Mouse (Mus musculus): ENCODE data around the gene Anxa3. TPM values are rescaled to one million over a fixed set of nuclear protein-coding genes. Genes with fewer than 3 reads are reported as not detected.

The Anxa3 gene
- total RNA-seq (2015; ENCODE audit: low replicate concordance) (103 and 132 TPM in 2 replicates), total RNA-seq (2017; ENCODE audit: low replicate concordance) (56.5 and 76.3 TPM in 2 replicates)

- no peak for ATAC-seq (replicated peaks; ENCODE audit: low FRiP score, poor library complexity, severe bottlenecking)
Measured at GRCm38 (mm10) chr5:96792936-96793718, at the start of gene Anxa3. Gene Anxa3 (plus strand): TSS chr5:96793339.

DNA sequence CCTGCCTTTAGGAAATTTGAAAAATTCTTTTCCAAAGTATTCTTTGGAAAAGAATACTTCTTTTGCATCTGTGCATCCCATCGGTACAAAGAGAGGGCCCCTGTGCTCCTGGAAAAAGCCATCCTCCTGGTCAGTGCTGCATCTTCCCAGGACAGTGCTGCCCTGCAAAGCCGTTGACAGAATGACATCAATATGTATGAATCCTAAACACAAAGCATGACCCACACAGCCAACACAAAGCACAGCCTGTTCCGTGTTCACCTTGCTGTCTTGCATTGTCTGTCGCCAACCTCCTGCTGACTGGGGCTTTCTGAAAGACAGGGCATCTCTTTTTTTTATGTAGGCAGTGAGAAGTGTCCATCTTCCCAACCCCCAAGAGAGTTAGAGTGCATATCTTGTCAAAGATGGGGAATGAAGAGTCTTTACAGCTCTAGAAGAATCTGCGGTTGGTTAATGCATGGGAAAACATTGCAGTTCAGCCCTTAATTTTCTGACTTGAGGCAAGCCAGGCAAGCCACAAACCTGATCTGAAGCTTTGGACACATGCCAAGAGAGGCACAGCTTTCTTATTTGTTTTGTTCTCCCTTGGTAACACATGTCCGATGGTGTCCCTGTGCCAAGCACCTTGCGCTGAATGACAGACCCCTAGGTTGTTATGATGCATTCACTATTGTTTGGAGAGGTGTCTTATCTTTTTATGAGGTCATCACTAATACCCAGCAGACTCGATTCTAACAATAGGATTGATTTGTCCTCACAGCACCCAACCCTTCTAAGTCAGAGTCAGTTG is 45.7 kb upstream of the Anxa3 start:
- no peak for ATAC-seq (replicated peaks; ENCODE audit: low FRiP score, poor library complexity, severe bottlenecking)

DNA sequence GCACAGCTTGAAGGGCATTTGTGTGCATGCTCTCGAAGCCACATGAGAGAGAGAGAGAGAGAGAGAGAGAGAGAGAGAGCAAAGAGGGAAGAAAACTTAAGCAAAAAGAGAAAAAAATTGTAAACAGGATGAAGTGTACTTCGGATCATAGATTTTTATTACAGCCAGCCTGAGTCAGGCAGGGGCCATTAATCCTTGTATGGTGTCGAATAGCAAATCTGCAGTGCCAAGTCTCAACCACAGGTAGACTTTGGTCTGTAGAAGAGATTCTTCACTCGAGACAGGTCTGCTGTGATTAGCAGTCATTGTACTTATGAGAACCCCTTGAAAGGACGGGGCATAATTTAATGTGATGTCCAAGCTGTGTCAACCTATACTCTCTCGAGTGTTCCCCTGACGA is 35.5 kb upstream of the Anxa3 start:
- no peak for ATAC-seq (replicated peaks; ENCODE audit: low FRiP score, poor library complexity, severe bottlenecking)

DNA sequence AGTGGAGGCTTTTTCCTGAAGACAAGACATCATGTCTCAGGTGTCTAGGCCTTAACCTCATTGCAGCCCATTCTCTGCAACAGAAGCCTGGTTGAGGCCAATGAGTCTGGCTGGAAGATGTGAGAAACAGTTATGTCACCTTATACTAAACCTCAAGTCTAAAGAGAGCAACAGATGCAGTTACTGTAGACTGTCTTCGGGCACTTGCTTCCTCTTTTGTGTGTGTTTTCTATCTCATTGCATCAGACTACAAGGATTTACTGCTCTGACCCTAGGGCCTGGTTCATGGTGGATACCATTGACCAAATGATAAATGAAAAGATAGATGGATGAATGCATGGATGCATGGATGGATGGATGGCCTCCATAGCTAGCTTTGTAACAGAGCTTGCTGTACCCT is 31.1 kb upstream of the Anxa3 start:
- ATAC-seq (replicated peaks; ENCODE audit: low FRiP score, poor library complexity, severe bottlenecking), result no peak

GRCm38 (mm10) chr5:96768846-96769471 is 24.2 kb upstream of the Anxa3 start:
- 0 out of 2 replicates have a peak, but pooled peaks have one; percentile 50 for ATAC-seq (replicated peaks; ENCODE audit: low FRiP score, poor library complexity, severe bottlenecking)

DNA sequence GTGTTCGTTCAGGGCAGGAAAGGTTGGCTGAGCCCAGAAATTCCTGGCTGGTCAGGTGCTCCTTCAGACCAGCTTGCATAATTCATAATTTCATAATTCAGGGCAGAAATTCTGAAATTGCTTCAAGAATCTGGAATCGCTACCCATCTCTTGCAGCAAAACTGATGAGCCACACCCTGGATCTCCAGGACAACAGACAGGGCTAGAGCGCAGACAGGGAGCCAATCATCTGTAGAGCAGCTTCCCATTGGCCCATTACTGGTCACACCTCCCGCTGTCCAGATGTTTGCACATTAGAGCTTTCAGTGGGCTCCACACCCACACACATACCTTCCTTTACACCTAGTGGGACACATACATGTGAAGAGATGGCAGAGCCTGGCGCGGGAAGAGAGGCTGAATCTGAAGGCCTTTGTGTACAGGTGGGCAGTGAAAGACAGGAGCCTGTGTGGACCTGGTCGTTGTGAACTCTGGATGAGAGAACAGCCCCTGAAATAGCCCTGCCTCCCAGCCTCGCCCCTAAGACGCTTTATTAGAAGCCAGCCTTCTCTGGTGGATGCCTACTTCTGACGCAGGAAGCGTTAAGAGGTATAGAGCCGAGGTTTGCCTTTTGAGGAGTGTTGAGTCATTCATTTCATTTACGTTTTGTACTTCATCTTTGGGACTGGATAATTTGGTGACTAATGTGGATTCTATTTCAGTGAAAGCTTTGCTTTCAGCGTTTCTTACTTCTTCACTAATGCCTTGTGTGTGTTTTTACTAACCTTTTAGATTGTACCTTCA is 9.4 kb upstream of the Anxa3 start:
- ATAC-seq (replicated peaks; ENCODE audit: low FRiP score, poor library complexity, severe bottlenecking), result no peak

- no peak for ATAC-seq (replicated peaks; ENCODE audit: low FRiP score, poor library complexity, severe bottlenecking)
Measured at GRCm38 (mm10) chr5:96785096-96785495, 8.0 kb upstream of the Anxa3 start.

DNA sequence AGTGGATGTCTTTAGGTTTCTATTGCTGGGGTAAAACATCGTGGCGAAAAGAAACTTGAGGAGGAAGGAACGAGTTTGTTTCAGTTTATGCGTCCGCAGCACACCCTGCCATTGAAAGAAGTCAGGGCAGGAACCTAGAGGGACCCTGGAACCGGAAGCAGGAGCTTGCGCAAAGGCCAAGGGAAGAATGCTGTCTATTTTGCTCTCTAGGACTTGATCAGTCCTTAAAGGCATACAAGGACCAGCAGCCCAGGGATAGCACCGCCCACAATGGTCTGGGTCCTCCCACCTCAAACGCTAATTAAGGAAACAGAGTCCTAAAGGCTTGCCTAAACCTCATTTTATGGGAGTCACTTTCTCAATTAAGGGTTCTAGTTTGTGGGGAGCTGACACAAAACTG is 717 bp upstream of the Anxa3 start:
- no peak for ATAC-seq (replicated peaks; ENCODE audit: low FRiP score, poor library complexity, severe bottlenecking)

DNA sequence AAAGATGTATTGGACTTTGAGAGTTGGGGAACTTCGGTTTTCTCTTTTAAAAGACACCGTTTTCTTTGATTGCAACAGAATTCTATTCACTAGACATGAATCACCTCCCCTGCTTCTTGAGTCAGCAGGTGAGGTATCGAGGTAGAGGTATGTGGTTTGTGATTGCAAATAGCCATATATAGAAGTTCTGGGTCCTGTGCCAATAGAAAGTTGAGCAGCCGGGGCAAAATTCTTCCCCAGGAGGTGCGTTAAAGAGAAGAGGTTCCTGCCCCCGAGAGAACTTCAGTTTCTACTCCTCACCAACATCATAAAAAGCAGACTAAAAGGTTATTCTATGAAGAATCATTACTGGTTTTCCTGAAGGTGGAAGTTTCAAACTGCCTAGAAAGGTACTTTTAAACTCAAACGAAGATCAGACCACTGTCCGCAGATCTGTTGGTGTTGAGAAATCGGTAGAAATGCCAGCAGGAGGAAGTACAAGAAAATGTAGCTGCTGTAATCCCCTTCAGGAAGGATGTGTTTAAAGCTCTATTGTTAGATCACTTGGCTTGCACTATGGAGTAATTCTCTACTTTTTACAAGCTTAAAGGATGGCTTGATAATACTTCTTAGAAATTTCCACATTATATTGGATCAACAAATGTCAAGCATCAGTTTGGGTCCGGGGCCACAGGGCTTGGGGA is 955 bp downstream of the Anxa3 start:
- no peak for ATAC-seq (replicated peaks; ENCODE audit: low FRiP score, poor library complexity, severe bottlenecking)

DNA sequence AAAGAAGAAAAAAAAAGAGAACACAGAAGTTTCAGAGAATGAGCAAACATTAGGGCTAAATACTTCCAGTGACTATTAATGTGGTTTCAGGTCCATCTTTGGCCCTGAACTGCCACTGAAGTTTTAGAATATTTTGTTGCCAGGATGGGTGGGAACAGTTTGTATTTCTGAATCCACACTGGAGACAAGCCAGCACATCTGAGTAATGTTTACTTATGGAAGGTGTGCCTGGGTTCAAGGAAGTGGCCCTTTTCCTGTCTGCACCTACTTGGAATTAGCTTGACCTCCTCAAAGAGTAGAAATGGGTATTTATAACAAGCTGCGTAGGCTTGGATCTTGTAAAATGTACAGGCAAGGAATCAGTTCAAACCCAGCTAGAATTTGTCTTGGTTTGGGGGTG is 2.6 kb downstream of the Anxa3 start:
- ATAC-seq (replicated peaks; ENCODE audit: low FRiP score, poor library complexity, severe bottlenecking), result no peak

GRCm38 (mm10) chr5:96797465-96797864 is 4.3 kb downstream of the Anxa3 start:
- no peak for ATAC-seq (replicated peaks; ENCODE audit: low FRiP score, poor library complexity, severe bottlenecking)

GRCm38 (mm10) chr5:96799165-96799564 is 6.0 kb downstream of the Anxa3 start:
- ATAC-seq (replicated peaks; ENCODE audit: low FRiP score, poor library complexity, severe bottlenecking), result no peak

- ATAC-seq (replicated peaks; ENCODE audit: low FRiP score, poor library complexity, severe bottlenecking), result no peak
Measured at GRCm38 (mm10) chr5:96799969-96800368, 6.8 kb downstream of the Anxa3 start.

DNA sequence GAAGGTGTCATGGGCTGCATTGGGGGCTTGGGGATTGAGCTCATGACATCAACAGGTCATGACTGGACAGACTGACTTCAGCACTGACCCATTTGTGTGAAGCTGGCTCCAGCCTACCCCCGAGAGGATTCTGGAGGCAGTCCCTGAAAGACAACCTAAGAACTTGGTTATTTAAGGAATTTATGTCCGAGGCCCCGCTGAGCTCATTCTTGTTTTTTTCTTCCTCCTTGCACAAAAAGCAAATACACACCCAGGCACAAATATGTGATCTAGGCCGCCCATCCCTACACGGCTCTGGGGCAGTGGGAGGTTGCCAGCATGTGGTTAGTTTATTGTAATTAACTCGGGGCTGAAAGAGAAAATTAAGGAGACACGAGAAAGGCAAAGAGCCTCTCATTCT is 9.0 kb downstream of the Anxa3 start:
- no peak for ATAC-seq (replicated peaks; ENCODE audit: low FRiP score, poor library complexity, severe bottlenecking)

GRCm38 (mm10) chr5:96803091-96803490 is 10.0 kb downstream of the Anxa3 start:
- ATAC-seq (replicated peaks; ENCODE audit: low FRiP score, poor library complexity, severe bottlenecking), result no peak

DNA sequence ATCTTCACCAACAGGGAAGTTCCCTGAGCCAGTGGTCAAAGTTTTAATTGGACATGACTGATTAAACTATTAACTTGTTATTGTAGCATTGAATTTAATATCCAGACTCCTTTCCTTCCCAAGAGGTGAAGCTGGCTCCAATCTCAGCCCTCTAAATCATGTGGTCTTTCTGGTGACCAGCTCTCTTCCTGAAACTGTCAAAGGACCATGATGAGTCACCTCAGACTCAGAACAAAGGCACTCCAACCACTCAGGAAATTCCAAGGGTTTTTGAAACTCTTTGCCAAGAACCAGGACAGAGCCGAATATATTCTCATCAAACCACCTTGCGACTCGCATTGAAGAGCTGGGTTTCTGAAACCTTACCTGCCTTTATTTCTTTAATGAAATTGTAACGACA is 11.2 kb downstream of the Anxa3 start:
- no peak for ATAC-seq (replicated peaks; ENCODE audit: low FRiP score, poor library complexity, severe bottlenecking)

DNA sequence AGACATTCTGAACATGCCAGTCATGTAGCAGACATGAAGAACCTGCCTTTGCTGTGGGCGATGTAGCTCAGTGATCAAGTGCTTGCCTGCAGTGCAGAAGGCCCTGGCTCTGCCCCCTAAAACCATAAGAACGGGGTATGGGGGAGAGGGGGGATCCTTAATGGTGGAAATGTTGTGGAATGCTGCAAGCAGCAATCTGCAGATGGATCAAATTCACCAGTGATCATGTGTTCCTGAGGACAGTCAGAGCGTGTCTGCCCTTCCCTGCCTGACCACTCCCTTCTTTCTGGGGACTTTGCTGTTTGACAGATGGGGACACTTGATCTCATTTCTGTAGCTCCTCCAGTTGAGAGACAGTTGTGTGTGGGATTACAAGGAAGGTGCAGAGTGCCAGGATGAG is 11.7 kb downstream of the Anxa3 start:
- ATAC-seq (replicated peaks; ENCODE audit: low FRiP score, poor library complexity, severe bottlenecking), result no peak

DNA sequence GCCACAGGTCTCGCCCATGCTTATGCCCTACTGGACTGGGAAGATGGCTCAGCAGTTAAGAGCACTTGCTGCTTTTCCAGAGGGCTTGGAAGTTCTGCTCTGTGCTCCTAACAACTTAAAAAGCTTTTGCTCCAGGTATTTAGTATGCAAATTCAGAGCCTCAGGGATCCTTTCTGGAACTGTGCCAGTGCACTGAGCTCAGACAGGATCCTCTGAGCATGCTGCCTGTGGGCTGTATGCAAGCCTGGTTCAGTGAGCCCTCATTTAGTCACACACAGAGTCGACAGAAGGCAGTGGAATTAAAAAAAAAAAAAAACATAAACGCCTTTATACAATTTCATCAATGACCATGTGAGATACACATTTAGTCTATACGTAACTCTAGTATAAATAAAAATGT is 17.5 kb downstream of the Anxa3 start:
- no peak for ATAC-seq (replicated peaks; ENCODE audit: low FRiP score, poor library complexity, severe bottlenecking)

- ATAC-seq (replicated peaks; ENCODE audit: low FRiP score, poor library complexity, severe bottlenecking), result no peak
Measured at GRCm38 (mm10) chr5:96824769-96825327, 31.7 kb downstream of the Anxa3 start.
